Mouse (Mus musculus) layer of hippocampus, adult 9-11 months (tissue): ENCODE results near the gene Psmb3.
A peak's percentile ranks its signal among the peaks of the same experiment; 100 is the strongest.

Experiments
- DNase-seq: peaks from one replicate; pipeline ENCODE4 v3.0.0; 2022

Gene Psmb3

GRCm38 (mm10) chr11:97669268-97669667, 33.9 kb upstream of the Psmb3 start:
- DNase-seq: no peak

- no peak for DNase-seq
Observed at GRCm38 (mm10) chr11:97669829-97670228, 33.4 kb upstream of the Psmb3 start.

GRCm38 (mm10) chr11:97670234-97671176, 32.7 kb upstream of the Psmb3 start:
- DNase-seq: no peak

GRCm38 (mm10) chr11:97671177-97671527, 32.0 kb upstream of the Psmb3 start:
- no peak for DNase-seq

- DNase-seq: no peak
Observed at GRCm38 (mm10) chr11:97673148-97673547, 30.1 kb upstream of the Psmb3 start.

- no peak for DNase-seq
Observed at GRCm38 (mm10) chr11:97676050-97676754, 27.0 kb upstream of the Psmb3 start.

GRCm38 (mm10) chr11:97677381-97677780, 25.8 kb upstream of the Psmb3 start:
- DNase-seq: no peak

- no peak for DNase-seq
Observed at GRCm38 (mm10) chr11:97677842-97678241, 25.4 kb upstream of the Psmb3 start.

GRCm38 (mm10) chr11:97678301-97678700, 24.9 kb upstream of the Psmb3 start:
- no peak for DNase-seq

GRCm38 (mm10) chr11:97680430-97680829, 22.8 kb upstream of the Psmb3 start:
- no peak for DNase-seq

- no peak for DNase-seq
Observed at GRCm38 (mm10) chr11:97682504-97683055, 20.6 kb upstream of the Psmb3 start.

GRCm38 (mm10) chr11:97684063-97684680, 19.0 kb upstream of the Psmb3 start:
- no peak for DNase-seq

- DNase-seq: no peak
Observed at GRCm38 (mm10) chr11:97684766-97685165, 18.4 kb upstream of the Psmb3 start.

- peak; percentile 91 for DNase-seq
Observed at GRCm38 (mm10) chr11:97685613-97686321, 17.4 kb upstream of the Psmb3 start, which contains the start of gene Cisd3. Gene Cisd3 (plus strand): TSS chr11:97685826.

- DNase-seq: no peak
Observed at GRCm38 (mm10) chr11:97686322-97686908, 16.8 kb upstream of the Psmb3 start.

- no peak for DNase-seq
Observed at GRCm38 (mm10) chr11:97687061-97687460, 16.1 kb upstream of the Psmb3 start.

- no peak for DNase-seq
Observed at GRCm38 (mm10) chr11:97689861-97690260, 13.3 kb upstream of the Psmb3 start.

- DNase-seq: no peak
Observed at GRCm38 (mm10) chr11:97694435-97694834, 8.8 kb upstream of the Psmb3 start.

- DNase-seq: peak; percentile 66
Observed at GRCm38 (mm10) chr11:97694921-97695711, 8.1 kb upstream of the Psmb3 start.

- DNase-seq: no peak
Observed at GRCm38 (mm10) chr11:97695712-97696401, 7.3 kb upstream of the Psmb3 start.

GRCm38 (mm10) chr11:97696669-97697068, 6.5 kb upstream of the Psmb3 start:
- no peak for DNase-seq
